Mouse (Mus musculus): ENCODE data around the gene Spon1. TPM values are rescaled to one million over a fixed set of nuclear protein-coding genes. Genes with fewer than 3 reads are reported as not detected.

Gene Spon1
- 0.09 to 0.13 TPM (median 0.11 TPM) in 4 replicates for total RNA-seq (2023)

DNA sequence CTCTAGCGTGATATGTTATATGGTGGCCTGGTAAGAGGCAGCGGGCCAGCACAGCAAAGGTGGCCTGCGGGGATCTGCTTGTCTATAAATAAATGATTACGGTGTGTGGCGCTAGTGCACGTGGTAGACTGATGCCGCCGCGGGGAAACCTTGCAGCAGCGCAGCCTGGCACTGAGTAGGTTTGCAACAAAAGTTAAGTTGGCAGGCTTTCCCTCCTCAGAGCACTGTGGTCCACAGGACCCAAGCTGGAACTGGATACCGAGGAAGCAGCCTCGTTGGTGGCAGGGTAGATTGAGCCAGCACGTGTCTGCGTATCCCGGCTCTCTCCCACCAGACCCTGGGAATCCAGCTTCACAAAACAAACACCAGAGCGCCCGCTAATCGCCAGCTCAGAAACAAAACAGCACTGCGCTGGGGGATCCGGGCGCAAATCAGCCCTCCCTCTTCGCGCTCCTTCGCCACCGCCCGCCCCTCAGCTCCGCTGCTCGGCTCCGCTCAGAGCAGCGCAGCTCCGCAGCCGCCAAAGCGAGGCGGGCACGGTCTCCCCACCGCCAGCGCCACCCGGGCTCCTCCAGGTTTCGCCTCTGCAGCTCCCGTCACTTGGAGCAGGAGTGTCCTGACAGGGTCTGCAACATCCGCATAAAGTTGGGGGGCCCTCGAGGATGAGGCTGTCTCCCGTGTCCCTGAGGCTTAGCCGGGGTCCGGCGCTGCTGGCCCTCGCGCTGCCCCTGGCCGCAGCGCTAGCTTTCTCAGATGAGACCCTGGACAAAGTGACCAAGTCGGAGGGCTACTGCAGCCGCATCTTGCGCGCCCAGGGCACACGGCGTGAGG is at the start of gene Spon1:
Gene Spon1 (plus strand): TSS at position 332 of the 831 bp plus-strand sequence.

Measured in B cell, adult 62 days (primary cell).